Comparison of ENCODE assay signal across 19 mouse cellular contexts in the genomic region with DNA sequence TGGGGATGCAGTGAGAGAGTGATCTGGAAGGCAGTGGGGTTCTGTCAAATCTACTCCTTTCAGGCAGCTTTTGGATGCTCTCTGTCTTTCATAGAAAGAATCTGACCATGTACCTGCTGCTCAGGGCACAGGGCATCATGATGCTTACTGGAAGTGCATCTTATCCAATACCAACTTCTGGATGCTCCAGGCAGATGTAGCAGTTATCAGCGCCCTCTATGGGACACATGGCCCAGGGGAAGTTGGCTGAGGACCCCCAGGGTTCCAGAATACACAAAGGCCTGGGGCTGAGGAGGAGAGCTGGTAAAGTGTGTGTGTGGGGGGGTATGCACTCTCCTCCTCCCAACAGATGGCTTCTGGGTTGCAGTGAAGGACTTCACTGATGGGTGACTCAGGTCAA.
DNase-seq lines count a peak whose midpoint lies in the region; ATAC-seq and TF ChIP-seq lines count a peak whose summit lies in the region.
"Had no signal": no experiment of that assay in that cellular context is flagged by ENCODE, and none has a peak within 500 bp of the region (broad histone marks: within the 10 kb centered on the region; RNA-seq: fewer than 3 reads in every experiment).

No protein-coding gene starts in this region.

- ATAC-seq in hindbrain, embryonic 15.5 days (ENCODE audit: low FRiP score, low read depth) = no peak
- no peak for ATAC-seq in hindbrain, embryonic 11.5 days (ENCODE audit: low FRiP score)
- ATAC-seq in forebrain, embryonic 14.5 days = no peak
- ATAC-seq in midbrain, postnatal 0 days (ENCODE audit: low FRiP score) = no peak
- ATAC-seq: intestine, postnatal 0 days; lung, postnatal 0 days; Patski had no signal

- no peak for DNase-seq in hindbrain, embryonic 11.5 days (ENCODE audit: low spot score)
- no peak for DNase-seq in forebrain, embryonic 14.5 days (ENCODE audit: low spot score)
- DNase-seq in midbrain, postnatal 0 days (ENCODE audit: low spot score) = no peak
- DNase-seq in gastrocnemius, postnatal 4 days (ENCODE audit: low spot score in 2 of 2) = no peak
- no peak for DNase-seq in right cerebral cortex, adult 2 months (ENCODE audit: low spot score in 2 of 2)
- no peak for DNase-seq in urinary bladder, postnatal 25 days (ENCODE audit: low spot score)
- DNase-seq: adrenal gland, postnatal 36 days; cerebellum, adult 9-10 months; heart, adult 18-20 months; kidney, postnatal 10 days; thymus, postnatal 36 days had no signal

- peaks cover 12% of the 10 kb centered on the region; the same call in 1 of the 2 replicates for H3K4me1 ChIP-seq in hindbrain, embryonic 15.5 days (replicated peaks)
- H3K4me1 ChIP-seq in hindbrain, embryonic 11.5 days (replicated peaks; ENCODE audit: control insufficient read depth, insufficient read depth, low read length) = no peaks in the 10 kb centered on the region
- H3K4me1 ChIP-seq in E14TG2a.4 (replicated peaks; ENCODE audit: low read depth, low read length) = peaks cover 25% of the 10 kb centered on the region
- peaks cover 17% of the 10 kb centered on the region for H3K4me1 ChIP-seq in forebrain, embryonic 14.5 days (ENCODE audit: control insufficient read depth, insufficient read depth, low read length)
- H3K4me1 ChIP-seq in midbrain, postnatal 0 days (ENCODE audit: insufficient read depth, low read length) = no peaks in the 10 kb centered on the region

- H3K9me3 ChIP-seq in hindbrain, embryonic 15.5 days = 0 out of 2 replicates have a peak, but pooled peaks cover 5% of the 10 kb centered on the region
- H3K9me3 ChIP-seq in hindbrain, embryonic 11.5 days (ENCODE audit: control insufficient read depth, low read length) = no peaks in the 10 kb centered on the region
- peaks cover 20% of the 10 kb centered on the region for H3K9me3 ChIP-seq in E14TG2a.4 (ENCODE audit: low read length)
- H3K9me3 ChIP-seq in forebrain, embryonic 14.5 days (replicated peaks; ENCODE audit: control insufficient read depth, low read length) = no peaks in the 10 kb centered on the region
- no peaks in the 10 kb centered on the region for H3K9me3 ChIP-seq in midbrain, postnatal 0 days (ENCODE audit: low read length)
- H3K9me3 ChIP-seq: limb, embryonic 12.5 days had no signal

- no peaks in the 10 kb centered on the region for H3K36me3 ChIP-seq in hindbrain, embryonic 15.5 days
- H3K36me3 ChIP-seq in hindbrain, embryonic 11.5 days (ENCODE audit: control insufficient read depth, insufficient read depth, low read length) = no peaks in the 10 kb centered on the region
- H3K36me3 ChIP-seq in E14TG2a.4 (ENCODE audit: insufficient read depth, low read length) = no peaks in the 10 kb centered on the region
- H3K36me3 ChIP-seq in forebrain, embryonic 14.5 days (ENCODE audit: control insufficient read depth, insufficient read depth, low read length) = no peaks in the 10 kb centered on the region
- no peaks in the 10 kb centered on the region for H3K36me3 ChIP-seq in midbrain, postnatal 0 days (ENCODE audit: insufficient read depth, low read length)
- H3K36me3 ChIP-seq: limb, embryonic 12.5 days had no signal

- H3K4me3 ChIP-seq in hindbrain, embryonic 15.5 days = no peak overlapping the region
- H3K4me3 ChIP-seq in hindbrain, embryonic 11.5 days (ENCODE audit: low read depth, low read length) = no peak overlapping the region
- H3K4me3 ChIP-seq in E14TG2a.4 (replicated peaks; ENCODE audit: low read length) = no peak overlapping the region
- H3K4me3 ChIP-seq in forebrain, embryonic 14.5 days (ENCODE audit: low read depth, low read length) = no peak overlapping the region
- no peak overlapping the region for H3K4me3 ChIP-seq in midbrain, postnatal 0 days (ENCODE audit: low read depth, low read length)
- H3K4me3 ChIP-seq: limb, embryonic 12.5 days had no signal

- TF ChIP-seq CTCF in E14TG2a.4 (conservative IDR thresholded peaks at IDR 0.05; ENCODE audit: low read length) = peak; percentile 25; the same call in 1 of the 2 replicates
- TF ChIP-seq CTCF in midbrain, postnatal 0 days (IDR thresholded peaks at IDR 0.05) = peak; percentile 47

- no peak overlapping the region for H3K9ac ChIP-seq in hindbrain, embryonic 15.5 days
- no peak overlapping the region for H3K9ac ChIP-seq in hindbrain, embryonic 11.5 days (ENCODE audit: low read depth, low read length)
- no peak overlapping the region for H3K9ac ChIP-seq in forebrain, embryonic 14.5 days (ENCODE audit: low read length)
- no peak overlapping the region for H3K9ac ChIP-seq in midbrain, postnatal 0 days (replicated peaks; ENCODE audit: low read length, poor library complexity, severe bottlenecking)
- H3K9ac ChIP-seq: hindbrain, embryonic 14.5 days; limb, embryonic 12.5 days; liver, embryonic 14.5 days had no signal

- 14% methylated on average over 1 of the region's 1 CpGs for WGBS in hindbrain, embryonic 15.5 days
- WGBS in hindbrain, embryonic 11.5 days = 24% methylated on average over 1 of the region's 1 CpGs
- 40% methylated on average over 1 of the region's 1 CpGs for WGBS in forebrain, embryonic 14.5 days
- WGBS in midbrain, postnatal 0 days = 26% methylated on average over 1 of the region's 1 CpGs

- H3K27me3 ChIP-seq in hindbrain, embryonic 15.5 days = peaks cover 3% of the 10 kb centered on the region; the same call in 1 of the 2 replicates
- H3K27me3 ChIP-seq in hindbrain, embryonic 11.5 days (ENCODE audit: control insufficient read depth, insufficient read depth, low read length) = no peaks in the 10 kb centered on the region
- peaks cover 82% of the 10 kb centered on the region for H3K27me3 ChIP-seq in E14TG2a.4 (ENCODE audit: insufficient read depth, low read length)
- 0 out of 2 replicates have a peak, but pooled peaks cover 4% of the 10 kb centered on the region for H3K27me3 ChIP-seq in forebrain, embryonic 14.5 days (replicated peaks; ENCODE audit: control insufficient read depth, insufficient read depth, low read length)
- H3K27me3 ChIP-seq in midbrain, postnatal 0 days (ENCODE audit: insufficient read depth, low read length) = no peaks in the 10 kb centered on the region

- peak overlapping the region; percentile 41; the same call in 1 of the 2 replicates for H3K27ac ChIP-seq in hindbrain, embryonic 15.5 days (replicated peaks)
- no peak overlapping the region for H3K27ac ChIP-seq in hindbrain, embryonic 11.5 days (ENCODE audit: low read depth, low read length)
- H3K27ac ChIP-seq in forebrain, embryonic 14.5 days (ENCODE audit: low read depth, low read length) = peak overlapping the region; percentile 76
- H3K27ac ChIP-seq in midbrain, postnatal 0 days (ENCODE audit: low read depth, low read length) = 0 out of 2 replicates have a peak overlapping the region, but pooled peaks have one; percentile 13
- H3K27ac ChIP-seq: hindbrain, embryonic 14.5 days; limb, embryonic 12.5 days; liver, embryonic 14.5 days had no signal

- H3K4me2 ChIP-seq in hindbrain, embryonic 15.5 days = no peak overlapping the region
- H3K4me2 ChIP-seq in hindbrain, embryonic 11.5 days (replicated peaks; ENCODE audit: low read depth, low read length) = no peak overlapping the region
- no peak overlapping the region for H3K4me2 ChIP-seq in forebrain, embryonic 14.5 days (ENCODE audit: low read length)
- no peak overlapping the region for H3K4me2 ChIP-seq in midbrain, postnatal 0 days (ENCODE audit: low read depth, low read length, poor library complexity, severe bottlenecking)
- H3K4me2 ChIP-seq: hindbrain, embryonic 14.5 days; limb, embryonic 12.5 days had no signal
